Mouse (Mus musculus): ENCODE results near the gene Rsph6a.
A peak's percentile ranks its signal among the peaks of the same experiment; 100 is the strongest.

The Rsph6a gene

DNA sequence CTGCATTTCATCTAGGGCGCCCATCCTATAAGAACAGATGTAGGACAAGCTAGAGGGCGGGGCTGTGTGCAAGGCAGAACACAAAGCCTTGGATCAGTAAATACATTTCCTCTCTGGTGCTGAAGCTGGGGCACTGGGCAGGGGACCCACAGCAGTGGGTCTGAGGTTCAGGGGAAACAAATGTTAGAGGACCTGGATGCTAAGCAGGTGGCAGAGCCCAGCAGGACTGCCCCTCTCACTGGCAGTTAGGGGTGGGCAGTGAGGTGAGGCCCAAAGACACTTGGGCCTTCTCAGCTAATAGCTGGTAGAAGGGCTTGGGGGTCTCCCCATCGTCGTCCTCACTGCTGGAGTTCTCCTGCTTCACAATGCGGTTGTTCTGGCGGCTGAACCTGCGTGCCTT is 44.3 kb downstream of the Rsph6a start:
- no peak for DNase-seq (ENCODE audit: inconsistent ontology term)

DNA sequence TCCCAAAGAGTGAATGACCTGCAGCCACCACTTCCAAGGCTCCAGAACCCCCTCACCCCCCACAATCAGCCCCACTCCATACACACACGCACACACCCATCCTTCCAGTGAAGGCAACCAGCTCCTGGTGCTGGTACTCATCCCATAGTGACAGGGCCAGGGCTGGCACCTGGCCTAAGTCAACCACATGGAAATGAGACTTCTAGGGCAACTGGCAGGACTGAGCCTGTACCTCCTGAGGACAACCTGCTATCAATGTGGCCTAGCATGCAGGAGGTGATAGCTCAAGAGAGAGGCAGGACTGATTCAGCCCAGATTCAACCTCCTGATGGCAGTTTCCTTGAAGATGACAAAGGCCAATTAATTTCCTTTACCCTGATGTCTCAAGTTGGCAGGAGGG is 45.8 kb downstream of the Rsph6a start:
- no peak for DNase-seq (ENCODE audit: inconsistent ontology term)

DNA sequence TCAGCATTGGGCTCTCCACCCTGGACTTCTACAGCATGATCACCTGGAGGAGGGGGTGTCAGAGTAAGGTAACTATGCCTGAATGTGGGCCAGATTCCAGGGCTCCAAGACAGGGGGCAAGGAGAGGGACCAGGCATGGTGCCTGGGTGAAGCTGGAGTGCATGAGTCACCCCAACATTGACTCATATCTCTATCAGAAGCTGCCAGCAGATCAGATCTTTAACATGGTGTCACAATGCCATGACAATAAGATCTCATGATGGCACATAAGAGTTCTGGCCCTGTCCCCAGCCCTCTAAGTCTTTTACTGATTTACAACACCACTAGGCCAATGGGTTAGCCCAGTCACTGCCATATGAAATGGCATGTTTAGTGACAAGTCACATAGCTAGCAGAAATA is 49.3 kb downstream of the Rsph6a start:
- DNase-seq (ENCODE audit: inconsistent ontology term): no peak

DNA sequence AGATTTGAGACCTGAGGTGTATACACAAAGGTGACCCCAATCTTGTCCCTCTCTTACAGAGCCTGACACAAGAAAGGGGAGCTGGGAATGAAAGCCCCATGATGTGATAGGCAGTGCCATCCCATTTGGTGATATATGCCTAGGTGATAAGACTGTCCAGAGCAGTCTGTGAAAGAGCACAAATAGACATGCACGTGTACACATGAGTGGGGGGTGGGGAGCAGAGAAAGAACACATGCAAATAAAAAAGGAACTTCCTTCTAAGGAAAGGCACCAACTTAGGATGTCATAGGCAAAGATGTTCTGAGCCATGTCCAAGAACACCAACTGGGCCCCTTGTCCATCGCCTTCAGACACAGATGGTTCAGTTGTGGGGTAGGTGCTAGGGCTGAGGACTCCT is 50.0 kb downstream of the Rsph6a start:
- no peak for DNase-seq (ENCODE audit: inconsistent ontology term)

DNA sequence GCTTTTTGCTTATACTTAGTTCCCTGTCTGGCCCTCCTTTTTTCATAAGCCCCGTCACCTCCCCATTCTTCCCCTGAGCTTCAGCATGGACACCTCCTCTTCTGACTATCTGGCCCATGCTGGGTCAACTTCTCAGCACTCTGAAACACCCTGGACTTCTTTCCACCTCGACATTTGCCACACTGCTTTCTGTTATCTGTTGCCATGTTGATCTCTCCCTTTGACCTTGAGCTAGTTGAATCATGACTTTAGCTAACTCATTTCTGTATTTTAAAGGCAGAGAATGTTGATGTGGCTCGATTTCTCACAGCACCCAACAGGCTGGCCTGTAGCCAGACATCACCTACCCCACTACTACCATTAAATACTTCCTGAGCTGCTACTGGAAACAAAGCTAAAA is 52.9 kb downstream of the Rsph6a start:
- DNase-seq (ENCODE audit: inconsistent ontology term): no peak

DNA sequence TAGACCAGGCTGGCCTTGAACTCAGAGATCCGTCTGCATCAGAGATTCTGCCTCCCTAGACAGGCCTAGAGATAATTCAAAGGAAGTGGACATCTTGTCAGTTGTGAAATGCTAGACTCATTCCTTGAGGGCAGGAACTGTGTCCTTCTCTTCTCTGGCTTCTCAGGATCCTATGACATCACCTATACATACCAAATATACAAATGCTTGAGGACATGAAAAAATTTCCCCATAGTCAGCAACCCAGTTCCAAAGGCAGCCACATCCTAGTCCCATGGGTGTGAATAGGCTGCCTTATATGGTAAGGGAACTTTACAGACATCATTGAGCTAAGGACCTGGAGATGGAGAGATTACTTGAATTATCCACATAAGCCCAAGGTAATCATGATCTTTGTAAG is 55.1 kb downstream of the Rsph6a start:
- DNase-seq (ENCODE audit: inconsistent ontology term): no peak

DNA sequence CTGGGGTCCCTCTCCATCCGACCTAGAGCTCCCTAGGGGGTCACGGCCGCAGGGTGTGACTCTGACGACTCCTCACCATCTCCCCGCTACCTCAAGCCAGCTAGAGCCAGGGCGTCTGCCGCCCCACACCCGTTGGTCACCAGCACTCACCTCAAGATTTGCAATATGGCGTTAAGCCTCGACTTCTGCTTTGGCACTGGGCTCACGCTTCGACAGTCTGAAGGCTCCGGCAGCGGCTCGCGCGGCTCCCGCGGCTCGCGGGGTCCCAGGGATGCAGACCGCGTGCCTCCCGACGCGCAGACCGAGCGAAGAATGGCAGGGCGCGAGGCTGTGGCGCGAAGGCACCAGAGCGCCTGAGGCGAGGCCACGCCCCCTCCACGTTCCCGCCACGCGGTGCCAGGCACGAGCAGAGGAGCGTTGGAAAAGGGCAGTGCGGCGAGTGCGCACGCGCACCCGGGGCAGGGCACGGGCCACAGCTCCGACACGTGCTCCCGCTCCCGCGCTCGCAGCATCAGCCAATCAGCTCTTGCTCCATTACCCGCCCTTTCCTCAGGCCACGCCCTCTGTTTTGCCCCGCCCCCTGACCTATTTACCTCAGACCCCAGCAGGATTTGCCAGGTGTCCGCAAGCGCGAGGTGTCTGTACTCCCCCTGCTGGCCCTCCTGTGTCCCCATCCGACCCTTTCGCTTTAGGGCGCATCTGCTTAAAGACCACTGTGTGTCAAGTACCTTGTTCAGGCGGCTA is 63.7 kb downstream of the Rsph6a start, which contains the start of gene Gm4969:
TSS of gene Gm4969 (minus strand) at position 341 of the 744 bp plus-strand sequence.
- DNase-seq (ENCODE audit: inconsistent ontology term): peak; percentile 69

DNA sequence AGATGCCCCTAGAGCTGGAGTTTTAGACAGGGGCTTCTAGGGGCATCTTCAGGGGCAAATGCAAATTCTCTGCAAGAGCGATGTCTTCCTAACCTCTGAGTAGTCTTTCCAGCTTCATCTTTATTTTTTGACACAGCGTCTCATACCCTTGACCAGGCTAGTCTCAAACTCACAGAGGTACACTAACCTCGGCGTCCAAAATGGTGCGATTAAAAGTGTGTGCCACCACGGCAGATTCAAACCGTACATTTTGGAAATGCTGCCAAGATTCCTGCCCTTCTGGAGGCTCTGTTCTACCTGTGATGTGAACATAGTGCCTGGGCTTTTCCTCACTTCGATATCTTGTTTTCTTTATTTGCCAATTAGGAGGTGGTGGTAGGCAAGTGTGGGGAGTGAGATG is 64.6 kb downstream of the Rsph6a start:
- DNase-seq (ENCODE audit: inconsistent ontology term): no peak

DNA sequence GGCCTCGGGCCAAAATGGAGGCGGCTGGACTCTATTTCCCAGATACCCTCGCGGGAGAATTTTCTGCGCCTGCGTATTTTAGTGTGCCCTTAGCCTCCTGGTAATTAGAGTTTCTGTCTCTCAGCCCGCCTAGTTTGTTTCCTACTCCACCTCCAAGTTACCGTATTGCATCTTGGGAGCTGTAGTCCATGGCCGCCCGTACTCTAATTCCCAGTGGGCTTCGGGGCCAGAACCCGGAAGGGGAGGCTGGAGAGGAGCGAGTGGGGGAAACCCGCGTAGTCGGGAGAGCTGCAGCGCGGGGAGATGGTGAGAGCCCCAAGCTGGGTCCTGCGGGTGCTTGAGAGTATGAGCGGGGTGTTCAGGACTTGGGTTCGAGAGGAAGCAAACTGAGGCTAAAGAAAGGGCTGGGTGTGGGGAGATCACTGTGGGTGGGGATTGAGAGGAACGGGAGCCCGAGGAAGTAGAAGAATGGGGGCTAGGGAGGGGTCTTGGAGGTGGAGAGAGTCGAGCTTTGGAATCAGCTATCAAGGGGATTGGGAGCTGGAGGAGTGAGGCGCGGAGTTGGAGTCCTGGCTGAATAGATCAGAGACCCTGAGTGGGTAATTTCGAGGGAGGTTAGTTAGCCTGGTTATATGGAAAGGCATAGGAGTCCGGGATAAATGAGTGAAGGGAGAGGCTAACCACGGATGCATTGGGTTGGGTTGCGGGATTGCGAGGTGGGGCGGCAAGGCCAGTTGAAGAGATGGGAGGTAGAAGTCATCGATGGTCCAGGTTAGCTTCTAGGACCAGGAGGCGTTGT is 65.3 kb downstream of the Rsph6a start, which contains the start of gene Fbxo46:
TSS of gene Fbxo46 (plus strand) at position 229 of the 799 bp plus-strand sequence.
- peak; percentile 97 for DNase-seq (ENCODE audit: inconsistent ontology term)

DNA sequence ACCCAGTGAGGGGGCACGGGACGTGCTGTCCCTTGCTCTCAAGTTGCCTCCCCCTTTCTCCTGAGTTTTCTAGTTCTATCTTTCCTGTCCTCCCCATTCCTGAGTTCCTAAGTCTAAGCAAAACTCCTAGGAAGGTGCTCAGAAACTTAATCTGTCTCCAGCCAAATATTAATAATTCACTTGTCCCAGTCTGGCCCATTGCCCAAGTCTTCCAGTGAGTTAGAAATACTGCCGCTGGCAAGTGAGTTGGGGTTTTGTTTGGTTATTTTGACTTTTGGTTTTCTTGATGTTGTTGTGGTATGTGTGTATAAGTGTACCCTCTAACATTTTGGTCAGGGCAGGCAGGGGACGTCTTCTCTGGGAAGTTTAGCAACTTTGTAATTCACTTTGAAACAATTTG is 67.2 kb downstream of the Rsph6a start:
- no peak for DNase-seq (ENCODE audit: inconsistent ontology term)

Data from Muller cell, postnatal 12 days (primary cell).